Mouse (Mus musculus) ES-Bruce4 (cell line): ENCODE results near the gene Asb5.

Experiments used
- CTCF ChIP-seq: IDR thresholded peaks from one replicate; pipeline ENCODE4 v1.8.1; 2011; ENCODE audit warnings: low read depth, low read length
- POLR2A ChIP-seq: IDR thresholded peaks from one replicate; pipeline ENCODE4 v1.8.1; 2011; ENCODE audit warnings: low read length; ENCODE audit not compliant: insufficient read depth

DNA sequence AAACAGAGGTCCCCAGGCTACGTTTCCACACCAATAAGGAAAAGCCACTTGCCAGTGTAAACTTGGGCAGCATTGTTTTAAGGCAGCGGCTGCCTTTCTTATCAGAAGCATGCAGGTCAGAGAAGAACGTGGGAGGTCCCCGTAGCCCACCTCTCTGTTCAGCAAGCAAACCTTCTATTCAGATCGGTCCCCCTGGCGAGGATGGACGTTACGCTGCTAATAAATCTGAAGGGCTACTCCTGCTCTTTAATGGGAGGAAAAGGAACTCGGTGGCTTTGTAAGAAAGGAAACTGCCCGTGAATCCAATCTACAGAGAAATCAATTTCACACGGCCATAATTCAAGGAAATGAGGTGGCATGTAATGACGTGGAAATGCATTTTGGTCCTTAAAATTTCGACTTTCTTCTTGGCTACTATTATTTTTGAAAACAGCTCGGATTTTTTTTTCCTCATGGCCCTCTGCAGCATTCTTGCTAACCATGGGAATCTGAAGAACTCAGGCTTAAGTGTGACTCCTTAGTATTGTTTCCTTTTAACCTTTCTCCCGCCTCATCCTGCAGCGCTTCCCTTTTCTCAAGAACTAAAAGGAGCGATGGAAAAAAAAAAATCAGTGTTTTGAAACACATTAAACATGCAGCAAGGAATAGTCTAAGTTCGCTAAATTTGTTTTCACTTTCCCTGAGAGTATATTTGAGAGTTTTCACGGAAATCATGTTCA is 42.7 kb upstream of the Asb5 start:
- no peak for TF ChIP-seq CTCF
- no peak for TF ChIP-seq POLR2A
